Mouse (Mus musculus): ENCODE measurements around the gene Parp3. TPM values are rescaled to one million over a fixed set of nuclear protein-coding genes. Genes with fewer than 3 reads are reported as not detected.

Parp3 gene
- polyA plus RNA-seq, 1 experiment from 2014 or later, result 1.3 TPM

DNA sequence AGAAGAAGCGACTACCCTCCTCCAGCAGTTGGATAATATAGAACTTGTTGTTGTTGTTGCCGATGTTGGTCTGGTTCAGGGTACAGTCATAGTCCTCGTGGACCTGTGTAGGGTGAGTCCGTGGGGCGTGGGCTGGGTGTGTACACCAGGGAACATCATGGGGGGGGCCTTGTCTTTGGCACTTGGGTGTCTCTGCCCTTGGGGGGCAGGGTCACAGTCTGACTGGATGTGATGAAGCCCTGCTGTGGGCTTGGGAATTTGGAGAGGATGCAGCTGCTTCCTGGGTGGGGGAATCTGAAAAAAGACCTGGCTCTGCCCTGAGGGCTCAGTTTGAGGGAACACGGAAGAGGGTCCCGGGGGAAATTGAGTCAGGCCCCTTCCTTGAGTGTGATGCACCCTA lies 1.7 kb downstream of the Parp3 start:
- Histone ChIP-seq H3K9ac (ENCODE audit: low read length) (no peak overlapping the region; the same call in 1 of the 2 replicates), H3K36me3 (ENCODE audit: control insufficient read depth, insufficient read depth, low read length) (peaks cover under 1% of the 10 kb centered on the region; the same call in 1 of the 2 replicates), H3K4me3 (ENCODE audit: control insufficient read depth in 1 of 2, insufficient read depth in 1 of 2, low read depth in 1 of 2, low read length in 2 of 2) (no peak overlapping the region), H3K4me2 (ENCODE audit: low read length) (no peak overlapping the region), H3K4me1 (ENCODE audit: control insufficient read depth in 2 of 2, insufficient read depth in 2 of 2, low read length in 2 of 2) (peaks cover 29% of the 10 kb centered on the region in 2 experiments), H3K27ac (replicated peaks in 1 of 2; ENCODE audit: control insufficient read depth in 1 of 2, insufficient read depth in 1 of 2, low read depth in 2 of 2, low read length in 2 of 2) (no peak overlapping the region), H3K9me3 (ENCODE audit: control insufficient read depth, low read length) (no peaks in the 10 kb centered on the region), H3K27me3 (ENCODE audit: control insufficient read depth, insufficient read depth, low read length) (no peaks in the 10 kb centered on the region)
- no peak for ATAC-seq (ENCODE audit: insufficient number of reproducible peaks, insufficient read depth, low FRiP score, low read depth)
- 64% methylated on average over 7 of the region's 7 CpGs for WGBS

DNA sequence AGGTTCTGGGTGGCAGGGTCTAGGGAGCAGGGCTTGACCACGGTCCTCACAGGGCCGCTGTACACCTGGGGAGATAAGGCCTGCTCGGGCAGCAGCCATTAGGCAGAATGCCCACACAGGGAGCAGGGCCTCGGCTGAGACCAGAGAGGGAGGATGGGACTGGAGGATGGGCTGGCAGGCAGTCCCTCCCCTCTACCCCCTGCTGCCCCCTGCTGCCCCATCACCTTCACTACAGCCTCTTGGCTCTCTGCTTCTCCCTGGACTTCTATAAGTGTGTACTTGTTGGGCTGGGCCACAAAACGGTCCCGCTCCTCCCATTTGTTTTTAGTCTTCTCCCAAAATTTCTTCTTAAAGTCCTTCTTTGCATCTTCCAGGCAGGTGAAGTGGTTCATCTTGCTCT lies 2.3 kb downstream of the Parp3 start:
- no peak overlapping the region for H3K27ac ChIP-seq (replicated peaks in 1 of 2; ENCODE audit: control insufficient read depth in 1 of 2, insufficient read depth in 1 of 2, low read depth in 2 of 2, low read length in 2 of 2)
- peaks cover 29% of the 10 kb centered on the region in 2 experiments for H3K4me1 ChIP-seq (ENCODE audit: control insufficient read depth in 2 of 2, insufficient read depth in 2 of 2, low read length in 2 of 2)
- no peak overlapping the region for H3K9ac ChIP-seq (ENCODE audit: low read length)
- H3K4me2 ChIP-seq (ENCODE audit: low read length), result no peak overlapping the region
- H3K9me3 ChIP-seq (ENCODE audit: control insufficient read depth, low read length), result no peaks in the 10 kb centered on the region
- no peak overlapping the region for H3K4me3 ChIP-seq (ENCODE audit: control insufficient read depth in 1 of 2, insufficient read depth in 1 of 2, low read depth in 1 of 2, low read length in 2 of 2)
- H3K36me3 ChIP-seq (ENCODE audit: control insufficient read depth, insufficient read depth, low read length), result no peaks in the 10 kb centered on the region
- WGBS, result 4% methylated on average over 6 of the region's 6 CpGs
- no peaks in the 10 kb centered on the region for H3K27me3 ChIP-seq (ENCODE audit: control insufficient read depth, insufficient read depth, low read length)
- no peak for ATAC-seq (ENCODE audit: insufficient number of reproducible peaks, insufficient read depth, low FRiP score, low read depth)

DNA sequence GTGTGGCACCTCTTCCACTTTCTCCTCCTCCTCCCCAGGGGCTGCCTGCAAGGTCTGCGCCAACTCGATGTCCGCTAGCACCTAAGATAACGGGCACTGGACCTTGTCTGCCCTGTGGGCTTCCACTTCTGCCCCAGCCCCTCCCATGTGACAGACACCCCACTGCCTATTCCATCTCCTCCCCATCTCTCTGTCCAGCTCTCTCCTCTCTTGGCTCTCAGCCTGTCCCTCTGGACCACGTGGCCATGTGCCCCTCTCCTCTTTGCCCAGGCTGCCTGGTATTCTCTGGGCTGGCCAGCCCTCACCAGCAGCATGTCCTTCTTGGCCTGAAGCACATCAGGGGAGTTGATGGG lies 3.0 kb downstream of the Parp3 start:
- H3K4me3 ChIP-seq (ENCODE audit: control insufficient read depth in 1 of 2, insufficient read depth in 1 of 2, low read depth in 1 of 2, low read length in 2 of 2), result no peak overlapping the region
- 75% methylated on average over 5 of the region's 5 CpGs for WGBS
- no peaks in the 10 kb centered on the region for H3K27me3 ChIP-seq (ENCODE audit: control insufficient read depth, insufficient read depth, low read length)
- H3K36me3 ChIP-seq (ENCODE audit: control insufficient read depth, insufficient read depth, low read length), result no peaks in the 10 kb centered on the region
- no peak for ATAC-seq (ENCODE audit: insufficient number of reproducible peaks, insufficient read depth, low FRiP score, low read depth)
- H3K9me3 ChIP-seq (ENCODE audit: control insufficient read depth, low read length), result no peaks in the 10 kb centered on the region
- no peak overlapping the region for H3K4me2 ChIP-seq (ENCODE audit: low read length)
- peaks cover 29% of the 10 kb centered on the region in 2 experiments for H3K4me1 ChIP-seq (ENCODE audit: control insufficient read depth in 2 of 2, insufficient read depth in 2 of 2, low read length in 2 of 2)
- no peak overlapping the region for H3K27ac ChIP-seq (replicated peaks in 1 of 2; ENCODE audit: control insufficient read depth in 1 of 2, insufficient read depth in 1 of 2, low read depth in 2 of 2, low read length in 2 of 2)
- no peak overlapping the region for H3K9ac ChIP-seq (ENCODE audit: low read length)

DNA sequence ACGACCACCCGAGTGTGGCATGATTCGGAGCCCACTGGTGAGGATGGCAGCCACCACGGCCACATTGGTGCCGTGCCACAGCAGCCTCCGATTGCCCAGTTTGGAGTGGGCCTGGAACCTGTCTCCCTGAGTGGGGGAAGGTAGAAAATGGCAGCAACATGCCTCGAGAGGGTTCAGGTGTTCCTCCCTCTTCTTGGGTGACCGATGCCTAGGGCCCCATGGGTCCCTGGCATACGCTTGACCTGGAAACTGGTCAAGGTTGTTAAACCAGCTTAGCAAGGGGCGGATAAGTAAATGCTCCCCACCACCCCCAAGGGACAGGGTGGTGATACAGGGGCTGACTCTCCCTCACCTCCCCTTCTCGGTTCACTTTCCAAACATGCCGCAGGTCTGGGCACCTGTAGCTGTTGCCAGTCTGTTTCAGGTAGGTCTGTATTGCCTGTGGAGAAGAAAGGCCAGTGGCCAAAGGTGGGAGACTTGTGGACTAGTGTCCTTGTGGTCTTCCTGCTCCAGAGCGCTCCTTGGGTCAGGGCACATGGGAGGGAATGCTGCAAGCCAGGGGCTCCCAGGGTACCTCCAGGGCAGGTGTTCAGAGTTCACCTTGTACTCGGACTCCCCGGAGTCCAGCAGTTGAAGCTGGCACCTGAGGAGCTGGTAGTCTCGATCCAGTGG lies 3.5 kb downstream of the Parp3 start:
- H3K4me1 ChIP-seq (ENCODE audit: control insufficient read depth in 2 of 2, insufficient read depth in 2 of 2, low read length in 2 of 2), result peaks cover 27% of the 10 kb centered on the region in 2 experiments
- no peaks in the 10 kb centered on the region for H3K9me3 ChIP-seq (ENCODE audit: control insufficient read depth, low read length)
- 92% methylated on average over 16 of the region's 16 CpGs for WGBS
- no peak overlapping the region for H3K9ac ChIP-seq (ENCODE audit: low read length)
- no peaks in the 10 kb centered on the region for H3K36me3 ChIP-seq (ENCODE audit: control insufficient read depth, insufficient read depth, low read length)
- H3K27me3 ChIP-seq (ENCODE audit: control insufficient read depth, insufficient read depth, low read length), result no peaks in the 10 kb centered on the region
- H3K4me2 ChIP-seq (ENCODE audit: low read length), result no peak overlapping the region
- no peak overlapping the region for H3K4me3 ChIP-seq (ENCODE audit: control insufficient read depth in 1 of 2, insufficient read depth in 1 of 2, low read depth in 1 of 2, low read length in 2 of 2)
- no peak overlapping the region for H3K27ac ChIP-seq (replicated peaks in 1 of 2; ENCODE audit: control insufficient read depth in 1 of 2, insufficient read depth in 1 of 2, low read depth in 2 of 2, low read length in 2 of 2)
- no peak for ATAC-seq (ENCODE audit: insufficient number of reproducible peaks, insufficient read depth, low FRiP score, low read depth)

DNA sequence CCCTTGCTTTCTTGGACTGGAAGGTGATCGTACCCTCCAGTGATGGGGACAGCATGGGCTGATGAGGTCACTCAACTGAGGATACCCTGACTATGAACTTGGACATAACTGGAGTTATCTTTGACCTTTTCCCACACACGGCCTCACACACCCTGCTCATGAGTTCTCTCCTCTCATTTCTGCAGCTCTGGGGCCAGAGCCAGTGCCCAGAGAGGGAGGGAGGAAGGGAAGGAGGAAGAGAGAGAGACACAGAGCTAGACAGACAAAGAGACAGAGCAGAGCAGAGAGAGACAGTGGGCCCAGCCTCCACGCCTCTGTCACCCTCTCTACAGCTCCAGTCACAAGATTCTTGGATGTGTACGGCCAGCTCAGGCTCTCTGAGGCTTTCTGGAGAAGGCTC lies 4.4 kb downstream of the Parp3 start:
- WGBS, result 49% methylated on average over 4 of the region's 4 CpGs
- no peak overlapping the region for H3K4me2 ChIP-seq (ENCODE audit: low read length)
- H3K27ac ChIP-seq (replicated peaks in 1 of 2; ENCODE audit: control insufficient read depth in 1 of 2, insufficient read depth in 1 of 2, low read depth in 2 of 2, low read length in 2 of 2), result no peak overlapping the region

DNA sequence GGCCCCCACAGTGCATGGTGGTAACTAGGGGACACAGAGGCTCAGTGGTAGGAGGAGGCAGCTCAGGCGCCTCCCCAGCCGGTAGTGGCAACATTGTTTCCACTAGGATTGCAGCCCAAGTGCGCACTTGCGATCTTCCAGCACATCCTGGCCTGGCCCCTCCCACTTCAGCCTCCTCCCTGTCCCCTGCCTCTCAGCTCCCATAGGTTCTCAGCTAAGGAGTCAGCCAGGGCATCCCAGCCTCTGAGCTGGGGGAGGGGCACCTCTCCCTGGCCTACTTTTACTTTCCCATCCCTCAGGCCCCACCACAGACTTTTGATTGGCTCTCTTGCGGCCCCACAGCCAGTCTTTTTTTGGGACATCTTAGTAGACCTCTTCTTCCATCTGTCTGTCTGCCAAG lies 4.9 kb downstream of the Parp3 start:
- Histone ChIP-seq H3K27ac (replicated peaks in 1 of 2; ENCODE audit: control insufficient read depth in 1 of 2, insufficient read depth in 1 of 2, low read depth in 2 of 2, low read length in 2 of 2) (no peak overlapping the region), H3K4me2 (ENCODE audit: low read length) (peak overlapping the region; percentile 43), H3K9me3 (ENCODE audit: control insufficient read depth, low read length) (no peaks in the 10 kb centered on the region), H3K36me3 (ENCODE audit: control insufficient read depth, insufficient read depth, low read length) (no peaks in the 10 kb centered on the region), H3K4me3 (ENCODE audit: control insufficient read depth in 1 of 2, insufficient read depth in 1 of 2, low read depth in 1 of 2, low read length in 2 of 2) (peak overlapping the region in 1 of 2 experiments; percentile 4; a peak in 1 of 4 replicates), H3K27me3 (ENCODE audit: control insufficient read depth, insufficient read depth, low read length) (no peaks in the 10 kb centered on the region), H3K4me1 (ENCODE audit: control insufficient read depth in 2 of 2, insufficient read depth in 2 of 2, low read length in 2 of 2) (peaks cover 20% of the 10 kb centered on the region in 2 experiments), H3K9ac (ENCODE audit: low read length) (peak overlapping the region; percentile 11; the same call in 1 of the 2 replicates)
- 8% methylated on average over 5 of the region's 5 CpGs for WGBS
- ATAC-seq (ENCODE audit: insufficient number of reproducible peaks, insufficient read depth, low FRiP score, low read depth), result no peak

More for the DNA sequence above, 4.4 kb downstream of the Parp3 start:
- no peak for ATAC-seq (ENCODE audit: insufficient number of reproducible peaks, insufficient read depth, low FRiP score, low read depth)
- H3K9me3 ChIP-seq (ENCODE audit: control insufficient read depth, low read length), result no peaks in the 10 kb centered on the region
- H3K4me1 ChIP-seq (ENCODE audit: control insufficient read depth in 2 of 2, insufficient read depth in 2 of 2, low read length in 2 of 2), result peaks cover 20% of the 10 kb centered on the region in 2 experiments
- H3K4me3 ChIP-seq (ENCODE audit: control insufficient read depth in 1 of 2, insufficient read depth in 1 of 2, low read depth in 1 of 2, low read length in 2 of 2), result no peak overlapping the region
- no peak overlapping the region; the same call in 1 of the 2 replicates for H3K9ac ChIP-seq (ENCODE audit: low read length)
- no peaks in the 10 kb centered on the region for H3K27me3 ChIP-seq (ENCODE audit: control insufficient read depth, insufficient read depth, low read length)
- no peaks in the 10 kb centered on the region for H3K36me3 ChIP-seq (ENCODE audit: control insufficient read depth, insufficient read depth, low read length)

DNA sequence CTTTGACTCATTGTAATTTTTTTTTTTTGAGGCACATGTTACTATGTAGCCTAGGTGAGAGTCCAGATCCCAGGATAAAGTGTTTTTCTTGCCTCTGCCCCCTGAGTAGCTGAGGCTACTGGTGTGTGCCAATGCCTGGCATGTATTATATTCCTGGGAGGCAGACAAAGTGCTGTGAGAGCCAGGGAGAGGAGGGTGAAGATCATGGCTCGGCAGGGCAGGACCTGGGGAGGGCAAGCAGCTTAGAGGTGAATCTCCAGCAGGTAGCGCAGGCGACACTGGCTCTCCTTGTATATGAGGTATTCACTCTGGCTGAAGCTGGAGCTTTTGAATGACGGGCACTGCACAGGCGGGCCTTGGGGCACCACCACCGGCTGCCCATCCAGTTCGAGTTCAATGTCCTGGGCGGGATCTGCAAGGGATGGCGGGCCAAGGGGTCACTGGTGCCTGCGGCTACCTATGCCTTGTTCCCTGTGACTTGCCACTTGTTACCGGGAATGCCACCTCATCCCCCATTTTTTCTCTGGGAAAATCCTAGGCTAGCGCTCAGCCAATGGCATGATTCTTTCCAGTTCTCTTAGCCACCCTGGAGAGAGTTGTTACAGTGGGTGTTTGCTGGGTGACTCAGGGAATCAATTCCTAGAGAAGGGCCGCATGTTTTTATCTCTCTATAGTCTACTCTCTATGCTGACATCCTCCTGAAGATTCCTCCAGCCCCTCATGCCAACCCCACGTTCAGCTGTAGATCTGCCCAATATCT lies 5.6 kb downstream of the Parp3 start:
- Histone ChIP-seq H3K27ac (replicated peaks in 1 of 2; ENCODE audit: control insufficient read depth in 1 of 2, insufficient read depth in 1 of 2, low read depth in 2 of 2, low read length in 2 of 2) (no peak overlapping the region), H3K4me3 (ENCODE audit: control insufficient read depth in 1 of 2, insufficient read depth in 1 of 2, low read depth in 1 of 2, low read length in 2 of 2) (no peak overlapping the region)
- 70% methylated on average over 14 of the region's 14 CpGs for WGBS

More for the DNA sequence above, 5.6 kb downstream of the Parp3 start:
- Histone ChIP-seq H3K9me3 (ENCODE audit: control insufficient read depth, low read length) (no peaks in the 10 kb centered on the region), H3K4me1 (ENCODE audit: control insufficient read depth in 2 of 2, insufficient read depth in 2 of 2, low read length in 2 of 2) (peaks cover 15 to 18% of the 10 kb centered on the region in 2 experiments), H3K9ac (ENCODE audit: low read length) (peak overlapping the region; percentile 11; the same call in 1 of the 2 replicates), H3K27me3 (ENCODE audit: control insufficient read depth, insufficient read depth, low read length) (peaks cover under 1% of the 10 kb centered on the region; the same call in 1 of the 2 replicates), H3K4me2 (ENCODE audit: low read length) (peak overlapping the region; percentile 43), H3K36me3 (ENCODE audit: control insufficient read depth, insufficient read depth, low read length) (no peaks in the 10 kb centered on the region)
- ATAC-seq (ENCODE audit: insufficient number of reproducible peaks, insufficient read depth, low FRiP score, low read depth), result no peak
